Mouse (Mus musculus) forebrain, embryonic 14.5 days (tissue): ENCODE measurements around the gene Nf1. TPM values are rescaled to one million over a fixed set of nuclear protein-coding genes. Genes with fewer than 3 reads are reported as not detected.
A peak's percentile ranks its signal among the peaks of the same experiment; 100 is the strongest.

Source experiments
- ATAC-seq: fragments of 200-750 bp; cut with Nextera tagmentation; 2 replicates; pipeline ENCODE4 v1.8.0; 2017; ENCODE audit warnings: mild to moderate bottlenecking, moderate library complexity
- DNase-seq: peaks from one replicate; pipeline ENCODE4 v3.0.0-alpha.2; 2015; ENCODE audit warnings: low spot score
- H3K27ac ChIP-seq: fragments of 300-500 bp; sonication (generic); 2 replicates; pipeline ENCODE4 v1.5.1; 2014; ENCODE audit warnings: low read depth, mild to moderate bottlenecking, control low read depth, low read length, moderate library complexity
- H3K27me3 ChIP-seq: fragments of 300-500 bp; sonication (generic); replicated peaks from 2 replicates; pipeline ENCODE4 v1.6.1; 2014; ENCODE audit warnings: low read length, control low read depth, mixed read lengths; ENCODE audit not compliant: control insufficient read depth, insufficient read depth
- H3K36me3 ChIP-seq: fragments of 300-500 bp; sonication (generic); 2 replicates; pipeline ENCODE4 v1.6.1; 2014; ENCODE audit warnings: low read length, control low read depth; ENCODE audit not compliant: control insufficient read depth, insufficient read depth
- H3K4me1 ChIP-seq: fragments of 300-500 bp; sonication (generic); 2 replicates; pipeline ENCODE4 v1.6.1; 2014; ENCODE audit warnings: antibody characterized with exemption, low read length, control low read depth; ENCODE audit not compliant: control insufficient read depth, insufficient read depth
- H3K4me2 ChIP-seq: fragments of 300-500 bp; sonication (generic); 2 replicates; pipeline ENCODE4 v1.6.1; 2014; ENCODE audit warnings: mild to moderate bottlenecking, control low read depth, low read length
- H3K4me3 ChIP-seq: fragments of 300-500 bp; sonication (generic); 2 replicates; pipeline ENCODE4 v1.5.1; 2014; ENCODE audit warnings: low read depth, low read length, control low read depth
- H3K9ac ChIP-seq: fragments of 300-500 bp; sonication (generic); 2 replicates; pipeline ENCODE4 v1.6.1; 2014; ENCODE audit warnings: mild to moderate bottlenecking, low read length, control low read depth, moderate library complexity
- H3K9me3 ChIP-seq: fragments of 300-500 bp; sonication (generic); replicated peaks from 2 replicates; pipeline ENCODE4 v1.6.1; 2016; ENCODE audit warnings: low read length, control low read depth, mixed read lengths; ENCODE audit not compliant: control insufficient read depth
- WGBS: fragments of 180-500 bp; shearing (Covaris S2); extraction: QIAGEN DNeasy Blood & Tissue Kit; methylation state at CpG from one replicate; pipeline ENCODE4 v1.1.7; 2014; 5-methylcytosine and 5-hydroxymethylcytosine counted together
- polyA plus RNA-seq: library from polyadenylated mRNA; unstranded; fragments of >200 nt; fragmentation: Nextera tagmentation; extraction: Ambion mirVana; gene quantifications from 2 replicates; pipeline ENCODE4 v1.2.1, GENCODE M21; 2014

The Nf1 gene
- polyA plus RNA-seq, 1 experiment from 2014 or later = 9.8 TPM

- Histone ChIP-seq H3K27me3 (no peaks in the 10 kb centered on the region), H3K9me3 (no peaks in the 10 kb centered on the region), H3K9ac (no peak overlapping the region), H3K27ac (no peak overlapping the region), H3K4me2 (no peak overlapping the region), H3K4me3 (no peak overlapping the region), H3K4me1 (no peaks in the 10 kb centered on the region), H3K36me3 (peaks cover 15% of the 10 kb centered on the region)
- peak; percentile 88 for ATAC-seq
- WGBS = 2% methylated on average over 5 of the region's 5 CpGs
- DNase-seq = peak; percentile 91
Observed at GRCm38 (mm10) chr11:79584191-79584590, 244.7 kb downstream of the Nf1 start.

DNA sequence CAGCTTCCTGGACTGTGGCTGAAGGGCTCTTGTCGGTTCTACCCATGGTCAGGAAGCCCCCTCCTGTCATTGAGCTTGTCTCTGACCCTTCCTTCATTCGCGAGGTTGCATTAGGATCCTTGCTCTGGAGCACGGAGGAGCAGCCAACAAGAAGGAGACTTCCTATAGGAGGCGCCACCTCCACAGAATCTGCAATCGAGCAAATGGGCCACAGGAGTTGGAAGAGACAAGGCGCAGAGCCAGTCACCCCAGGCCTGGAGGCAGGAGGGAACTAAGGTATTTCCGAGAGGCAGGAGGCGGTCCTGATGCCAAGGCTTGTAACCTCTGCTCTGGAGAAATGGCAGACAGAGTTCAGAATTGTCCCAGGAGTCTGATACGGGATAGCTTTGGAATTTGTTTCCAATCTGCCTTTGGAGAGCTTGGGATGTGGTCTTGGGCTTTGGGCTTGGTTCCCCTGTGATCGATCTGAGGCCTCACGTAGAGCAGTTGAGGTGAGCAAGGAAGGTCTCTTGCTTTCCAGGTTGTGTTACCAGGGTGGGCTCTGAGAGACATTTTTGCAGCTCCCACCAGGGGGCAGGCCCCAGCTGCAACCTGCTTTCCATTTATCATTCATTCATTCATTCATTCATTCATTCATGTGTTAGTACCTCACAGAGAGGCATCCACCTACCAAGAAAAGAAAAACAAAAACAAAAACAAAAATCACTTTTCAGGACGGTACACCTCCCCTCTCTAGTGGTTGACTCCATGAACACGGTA lies 250.0 kb downstream of the Nf1 start:
- 58% methylated on average over 14 of the region's 14 CpGs for WGBS
- Histone ChIP-seq H3K27me3 (no peaks in the 10 kb centered on the region), H3K4me2 (no peak overlapping the region), H3K27ac (no peak overlapping the region), H3K9ac (no peak overlapping the region), H3K36me3 (no peaks in the 10 kb centered on the region), H3K4me3 (no peak overlapping the region), H3K9me3 (no peaks in the 10 kb centered on the region), H3K4me1 (peaks cover 24% of the 10 kb centered on the region)
- DNase-seq = peak; percentile 45
- ATAC-seq = no peak

DNA sequence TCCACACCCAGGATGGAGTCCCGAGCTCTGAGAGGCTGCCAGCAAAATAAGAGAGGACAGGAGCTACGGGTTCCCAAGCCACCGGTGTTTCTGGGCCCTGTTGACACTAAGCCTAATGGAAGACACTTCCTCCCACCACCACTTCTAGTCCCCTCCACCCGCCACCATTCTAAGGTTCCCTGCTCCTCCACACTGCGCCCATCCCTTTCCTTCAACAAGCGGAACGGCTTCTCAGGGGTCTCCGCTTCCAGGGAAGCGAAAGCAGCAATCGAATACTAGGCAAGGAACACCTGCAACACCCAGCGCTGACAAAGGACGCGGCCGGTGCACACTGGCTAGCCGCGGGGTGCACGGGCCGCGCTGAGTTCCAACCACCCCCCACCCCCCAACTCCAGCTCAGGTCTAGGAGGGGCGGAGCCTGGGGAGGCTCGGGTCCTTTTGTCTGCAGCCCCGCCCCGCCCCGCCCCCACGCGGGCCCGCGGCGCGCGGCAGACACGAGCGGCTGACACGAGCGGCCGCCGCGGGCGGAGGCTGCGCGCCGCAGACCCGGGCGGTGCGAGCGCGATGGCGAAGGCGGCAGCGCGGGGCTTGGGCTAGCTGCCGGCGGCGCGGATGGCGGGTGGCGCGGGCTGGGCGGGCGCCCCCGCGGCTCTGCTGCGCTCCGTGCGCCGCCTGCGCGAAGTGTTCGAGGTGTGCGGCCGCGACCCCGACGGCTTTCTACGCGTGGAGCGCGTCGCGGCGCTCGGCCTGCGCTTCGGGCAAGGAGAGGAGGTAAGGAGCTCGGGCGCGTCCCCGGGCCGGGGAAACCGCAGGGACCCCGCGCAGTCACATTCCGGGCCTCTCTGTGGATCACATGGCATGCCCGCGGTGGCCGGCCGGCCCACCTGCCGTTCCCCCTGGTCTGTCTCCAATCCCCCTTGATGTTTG lies 251.4 kb downstream of the Nf1 start, which contains the start of gene Rab11fip4:
Rab11fip4 (plus strand) TSS at position 549 of the 927 bp plus-strand sequence.
- H3K27me3 ChIP-seq = no peaks in the 10 kb centered on the region
- peaks cover 24% of the 10 kb centered on the region for H3K4me1 ChIP-seq
- peak; percentile 92 for ATAC-seq
- no peaks in the 10 kb centered on the region for H3K9me3 ChIP-seq
- peak within 1 kb of the TSS; percentile 65 for H3K4me3 ChIP-seq
- peak within 1 kb of the TSS; percentile 91 for H3K9ac ChIP-seq
- no peaks in the 10 kb centered on the region for H3K36me3 ChIP-seq
- under 1% methylated on average over 90 of the region's 98 CpGs for WGBS
- H3K27ac ChIP-seq = peak within 1 kb of the TSS; percentile 70
- DNase-seq = peak; percentile 85
- H3K4me2 ChIP-seq = peak within 1 kb of the TSS; percentile 75

DNA sequence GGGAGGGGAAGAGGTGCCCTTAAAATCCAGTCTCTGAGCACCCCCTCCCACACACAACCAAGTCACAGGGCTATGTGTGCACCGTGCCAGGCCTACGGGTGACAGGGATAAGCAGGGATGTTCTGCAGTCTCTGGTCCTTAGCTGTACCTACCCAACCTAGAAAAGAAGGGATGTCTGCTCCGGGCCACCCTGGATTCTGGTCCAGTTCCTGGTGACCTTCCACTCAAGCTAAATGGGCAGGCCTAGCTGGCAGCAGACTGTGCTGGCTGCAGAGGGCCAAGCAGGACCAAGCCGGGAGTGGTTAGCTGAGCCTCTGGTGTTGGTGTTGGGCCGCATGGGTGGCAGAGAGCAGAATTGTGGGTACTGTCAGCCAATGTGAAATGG lies 252.1 kb downstream of the Nf1 start:
- Histone ChIP-seq H3K36me3 (no peaks in the 10 kb centered on the region), H3K9ac (peak overlapping the region; percentile 91), H3K4me2 (peak overlapping the region; percentile 75), H3K4me3 (peak overlapping the region; percentile 65), H3K4me1 (peaks cover 24% of the 10 kb centered on the region), H3K9me3 (no peaks in the 10 kb centered on the region), H3K27ac (peak overlapping the region; percentile 70; the same call in 1 of the 2 replicates), H3K27me3 (no peaks in the 10 kb centered on the region)
- peak; percentile 62 for ATAC-seq
- peak; percentile 19 for DNase-seq
- WGBS = 18% methylated on average over 5 of the region's 5 CpGs

- no peaks in the 10 kb centered on the region for H3K9me3 ChIP-seq
- H3K27me3 ChIP-seq = no peaks in the 10 kb centered on the region
- DNase-seq (no peak), ATAC-seq (no peak)
- 36% methylated on average over 11 of the region's 11 CpGs for WGBS
- H3K4me2 ChIP-seq = peak overlapping the region; percentile 75
- H3K27ac ChIP-seq = no peak overlapping the region
- H3K9ac ChIP-seq = peak overlapping the region; percentile 18; the same call in 1 of the 2 replicates
- H3K36me3 ChIP-seq = no peaks in the 10 kb centered on the region
- no peak overlapping the region for H3K4me3 ChIP-seq
- H3K4me1 ChIP-seq = peaks cover 24% of the 10 kb centered on the region
Observed at GRCm38 (mm10) chr11:79593495-79593894, 254.0 kb downstream of the Nf1 start.

- H3K9me3 ChIP-seq = no peaks in the 10 kb centered on the region
- DNase-seq (no peak), ATAC-seq (no peak)
- H3K36me3 ChIP-seq = no peaks in the 10 kb centered on the region
- WGBS = 49% methylated on average over 2 of the region's 2 CpGs
- H3K9ac ChIP-seq = no peak overlapping the region; the same call in 1 of the 2 replicates
- peaks cover 19% of the 10 kb centered on the region for H3K4me1 ChIP-seq
- no peak overlapping the region for H3K4me2 ChIP-seq
- H3K27ac ChIP-seq = no peak overlapping the region
- H3K4me3 ChIP-seq = no peak overlapping the region
- no peaks in the 10 kb centered on the region for H3K27me3 ChIP-seq
Observed at GRCm38 (mm10) chr11:79610454-79610853, 271.0 kb downstream of the Nf1 start.

DNA sequence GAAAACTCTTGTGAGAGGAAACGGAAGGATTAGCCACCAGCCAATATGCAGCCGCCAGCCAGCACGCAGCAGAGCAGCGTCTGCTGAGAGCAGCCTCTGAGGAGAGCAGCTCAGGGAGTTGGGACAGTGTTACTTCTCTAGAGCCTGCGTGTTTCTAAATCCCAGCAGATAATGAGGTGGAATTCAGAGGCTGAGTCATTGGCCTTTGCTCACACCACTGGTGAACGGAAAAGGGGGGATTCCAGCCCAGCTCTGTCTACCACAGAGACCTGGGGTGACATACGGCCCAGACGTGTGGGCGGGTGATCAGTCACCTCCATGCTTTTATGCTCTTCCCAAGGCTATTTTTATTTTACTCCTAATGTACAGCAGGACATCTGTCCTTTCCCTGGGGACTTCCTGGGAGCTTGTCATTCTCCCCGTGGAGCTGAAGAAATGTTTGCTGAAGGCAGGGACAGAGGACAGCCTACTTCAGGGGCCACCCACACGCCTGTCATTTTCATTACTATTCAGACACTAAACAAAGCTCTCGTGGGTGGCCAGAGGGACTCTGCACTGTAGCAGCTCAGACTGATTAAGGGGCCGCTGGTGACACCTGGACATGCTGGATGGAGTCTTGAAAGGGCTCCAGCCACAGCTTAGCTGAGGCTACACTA lies 271.6 kb downstream of the Nf1 start:
- 12% methylated on average over 13 of the region's 13 CpGs for WGBS
- no peak overlapping the region for H3K4me2 ChIP-seq
- DNase-seq (peak; percentile 49), ATAC-seq (no peak)
- H3K36me3 ChIP-seq = no peaks in the 10 kb centered on the region
- peak overlapping the region; percentile 29; the same call in 1 of the 2 replicates for H3K9ac ChIP-seq
- H3K4me1 ChIP-seq = peaks cover 19% of the 10 kb centered on the region
- no peaks in the 10 kb centered on the region for H3K27me3 ChIP-seq
- H3K9me3 ChIP-seq = no peaks in the 10 kb centered on the region
- no peak overlapping the region for H3K4me3 ChIP-seq
- H3K27ac ChIP-seq = peak overlapping the region; percentile 46; the same call in 1 of the 2 replicates

GRCm38 (mm10) chr11:79612046-79612600 lies 272.6 kb downstream of the Nf1 start:
- Histone ChIP-seq H3K4me2 (no peak overlapping the region), H3K36me3 (no peaks in the 10 kb centered on the region), H3K4me3 (no peak overlapping the region), H3K27me3 (no peaks in the 10 kb centered on the region), H3K27ac (no peak overlapping the region), H3K9ac (no peak overlapping the region), H3K9me3 (no peaks in the 10 kb centered on the region), H3K4me1 (peaks cover 19% of the 10 kb centered on the region)
- no peak for ATAC-seq
- no peak for DNase-seq
- 16% methylated on average over 1 of the region's 1 CpGs for WGBS
